Mouse (Mus musculus) hindbrain, embryonic 14.5 days (tissue): ENCODE data around the gene R3hcc1l. TPM values are rescaled to one million over a fixed set of nuclear protein-coding genes. Genes with fewer than 3 reads are reported as not detected.

Experiments
- ATAC-seq: fragments of 200-750 bp; cut with Nextera tagmentation; 2 replicates; pipeline ENCODE4 v1.8.0; 2017; ENCODE audit warnings: moderate number of reproducible peaks, mild to moderate bottlenecking, moderate TSS enrichment, moderate library complexity; ENCODE audit not compliant: low FRiP score
- DNase-seq: peaks from one replicate; pipeline ENCODE4 v3.0.0-alpha.2; 2015; ENCODE audit warnings: low spot score
- H3K27ac ChIP-seq: fragments of 300-500 bp; sonication (generic); 2 replicates; pipeline ENCODE4 v1.5.1; 2014; ENCODE audit warnings: mild to moderate bottlenecking, moderate library complexity
- H3K27me3 ChIP-seq: fragments of 300-500 bp; sonication (generic); 2 replicates; pipeline ENCODE4 v1.6.1; 2014; ENCODE audit warnings: mild to moderate bottlenecking, low read length, mixed read lengths; ENCODE audit not compliant: control insufficient read depth, insufficient read depth
- H3K36me3 ChIP-seq: fragments of 300-500 bp; sonication (generic); replicated peaks from 2 replicates; pipeline ENCODE4 v1.6.1; 2014; ENCODE audit not compliant: control insufficient read depth, insufficient read depth
- H3K4me1 ChIP-seq: fragments of 300-500 bp; sonication (generic); replicated peaks from 2 replicates; pipeline ENCODE4 v1.6.1; 2014; ENCODE audit warnings: antibody characterized with exemption, low read length, mixed read lengths; ENCODE audit not compliant: control insufficient read depth, insufficient read depth
- H3K4me2 ChIP-seq: fragments of 300-500 bp; sonication (generic); replicated peaks from 2 replicates; pipeline ENCODE4 v1.6.1; 2014; ENCODE audit warnings: mild to moderate bottlenecking, moderate library complexity
- H3K4me3 ChIP-seq: fragments of 300-500 bp; sonication (generic); replicated peaks from 2 replicates; pipeline ENCODE4 v1.5.1; 2014; ENCODE audit warnings: mild to moderate bottlenecking, low read length
- H3K9ac ChIP-seq: fragments of 300-500 bp; sonication (generic); 2 replicates; pipeline ENCODE4 v1.6.1; 2014
- H3K9me3 ChIP-seq: fragments of 300-500 bp; sonication (generic); 2 replicates; pipeline ENCODE4 v1.6.1; 2016; ENCODE audit warnings: low read length; ENCODE audit not compliant: control insufficient read depth
- WGBS: fragments of 180-500 bp; shearing (Covaris S2); extraction: QIAGEN DNeasy Blood & Tissue Kit; methylation state at CpG from one replicate; pipeline ENCODE4 v1.1.7; 2014; 5-methylcytosine and 5-hydroxymethylcytosine counted together
- polyA plus RNA-seq: library from polyadenylated mRNA; unstranded; fragments of >200 nt; fragmentation: Nextera tagmentation; extraction: Ambion mirVana; gene quantifications from 2 replicates; pipeline ENCODE4 v1.2.1, GENCODE M21; 2014

R3hcc1l gene
- polyA plus RNA-seq, 1 experiment from 2014 or later, result 12.7 TPM

DNA sequence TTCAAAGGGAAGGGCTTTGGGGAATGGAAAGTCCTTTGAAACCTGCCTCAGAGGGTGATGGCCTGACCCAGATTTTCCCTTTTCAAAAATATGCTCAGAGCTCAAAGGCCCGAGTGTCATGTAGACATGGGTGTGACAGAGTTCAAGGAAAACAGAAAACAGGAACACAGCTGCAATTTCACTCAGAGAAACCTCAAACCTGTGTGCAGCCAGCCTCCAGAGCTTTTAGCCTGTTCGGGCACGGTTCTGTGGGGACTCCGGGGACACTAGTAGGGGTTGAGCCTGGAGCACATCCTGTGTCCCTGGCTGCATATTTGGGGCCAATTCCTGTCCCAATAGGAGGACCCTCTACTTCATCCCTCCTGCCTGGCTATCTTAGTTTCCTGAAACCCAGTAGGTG, 113.7 kb downstream of the R3hcc1l start:
- Histone ChIP-seq H3K4me3 (no peak overlapping the region), H3K9me3 (no peaks in the 10 kb centered on the region), H3K27ac (no peak overlapping the region), H3K27me3 (no peaks in the 10 kb centered on the region), H3K36me3 (no peaks in the 10 kb centered on the region), H3K4me1 (peaks cover 9% of the 10 kb centered on the region; the same call in 1 of the 2 replicates), H3K9ac (no peak overlapping the region), H3K4me2 (no peak overlapping the region)
- ATAC-seq, result no peak
- WGBS, result 81% methylated on average over 4 of the region's 4 CpGs
- no peak for DNase-seq

DNA sequence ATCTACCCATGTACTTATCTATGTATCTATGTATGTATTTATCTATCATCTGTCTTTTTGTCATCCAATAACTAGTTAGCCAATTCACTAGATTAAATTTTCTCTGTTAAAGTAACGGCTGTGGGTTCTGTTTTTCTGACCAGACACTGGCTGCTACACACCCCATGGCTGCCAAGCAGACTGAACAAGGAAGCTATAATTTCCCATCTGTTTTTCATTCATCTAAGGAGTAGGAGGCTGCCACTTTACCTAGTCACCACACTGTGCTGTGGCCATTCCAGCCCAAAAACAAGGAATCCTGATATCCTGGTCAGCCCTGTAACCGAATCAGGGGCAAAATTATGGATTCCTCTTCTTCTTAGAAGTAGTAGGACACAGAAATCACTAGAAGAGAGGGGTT, 115.1 kb downstream of the R3hcc1l start:
- ATAC-seq (no peak), DNase-seq (no peak)
- no peak overlapping the region for H3K27ac ChIP-seq
- no peaks in the 10 kb centered on the region for H3K36me3 ChIP-seq
- no peak overlapping the region for H3K4me3 ChIP-seq
- no peaks in the 10 kb centered on the region for H3K9me3 ChIP-seq
- 87% methylated on average over 2 of the region's 2 CpGs for WGBS
- H3K9ac ChIP-seq, result no peak overlapping the region
- H3K4me1 ChIP-seq, result peaks cover 9% of the 10 kb centered on the region; the same call in 1 of the 2 replicates
- H3K27me3 ChIP-seq, result no peaks in the 10 kb centered on the region
- no peak overlapping the region for H3K4me2 ChIP-seq

DNA sequence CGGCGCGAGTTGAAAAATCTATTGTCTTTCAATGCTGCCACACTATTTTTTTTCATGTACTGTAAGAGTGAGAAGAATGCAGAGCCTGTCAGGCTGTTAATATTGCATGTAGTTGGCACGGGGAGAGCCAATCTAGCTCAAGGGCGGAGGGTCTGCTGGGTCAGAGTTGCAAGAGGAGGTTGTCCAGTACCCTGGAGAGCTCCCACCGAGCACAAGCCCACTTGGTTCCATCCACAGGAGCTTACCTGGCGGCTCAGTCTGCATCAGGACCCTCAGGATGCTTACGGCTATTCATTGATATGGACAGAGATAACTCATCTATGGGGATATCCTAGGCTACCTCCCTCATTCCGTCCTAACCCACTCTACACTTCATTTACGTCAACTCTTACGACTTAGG, 118.1 kb downstream of the R3hcc1l start:
- 53% methylated on average over 11 of the region's 11 CpGs for WGBS

DNA sequence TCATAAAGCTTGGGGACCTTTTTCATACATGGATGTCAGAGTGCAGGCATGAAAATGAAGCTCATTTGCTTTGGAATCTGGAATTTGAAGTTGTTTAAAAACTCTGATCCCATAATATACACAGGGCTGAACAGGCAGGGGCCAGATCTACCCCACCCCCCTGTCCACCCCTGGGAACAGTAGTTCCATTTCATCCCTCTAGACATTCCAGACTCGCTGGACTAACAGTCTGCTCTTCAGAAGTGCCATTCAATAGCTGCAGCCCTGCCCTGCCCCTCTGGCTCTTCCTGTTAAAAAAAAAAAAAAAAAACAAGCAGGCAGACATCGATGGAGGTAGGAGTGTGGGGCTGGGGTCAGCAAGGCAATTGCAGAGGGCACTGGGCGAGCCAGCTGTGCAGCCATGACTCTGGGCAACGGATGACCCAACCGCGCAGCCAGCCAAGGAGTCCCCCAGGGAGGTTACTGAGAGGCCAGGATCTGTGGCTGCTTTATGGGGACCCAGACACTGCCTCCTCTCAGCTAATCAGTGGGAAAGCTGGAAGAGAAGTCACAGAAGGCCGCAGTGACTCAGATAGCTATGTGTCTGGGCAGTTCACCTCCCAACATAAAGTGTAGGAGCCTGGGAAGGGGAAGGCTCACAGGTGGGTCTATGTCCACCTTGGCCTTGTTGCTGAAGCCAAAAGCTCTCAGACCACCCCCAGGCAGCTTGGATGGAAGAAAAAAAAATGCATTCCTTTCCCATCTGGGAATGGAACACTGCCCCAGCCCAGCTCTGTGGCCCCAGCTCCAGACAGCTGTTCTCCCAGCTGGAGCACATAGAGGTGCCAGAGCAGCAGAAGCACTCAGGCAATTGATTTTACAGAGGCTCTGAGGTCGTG, 120.3 kb downstream of the R3hcc1l start:
- no peak for ATAC-seq
- 48% methylated on average over 8 of the region's 8 CpGs for WGBS

More for the DNA sequence above, 118.1 kb downstream of the R3hcc1l start:
- H3K4me1 ChIP-seq, result peaks cover 4% of the 10 kb centered on the region; the same call in 1 of the 2 replicates
- no peak overlapping the region for H3K4me2 ChIP-seq
- no peaks in the 10 kb centered on the region for H3K27me3 ChIP-seq
- H3K4me3 ChIP-seq, result no peak overlapping the region
- no peak overlapping the region for H3K27ac ChIP-seq
- no peaks in the 10 kb centered on the region for H3K9me3 ChIP-seq
- no peak overlapping the region for H3K9ac ChIP-seq
- ATAC-seq (no peak), DNase-seq (no peak)
- H3K36me3 ChIP-seq, result no peaks in the 10 kb centered on the region

DNA sequence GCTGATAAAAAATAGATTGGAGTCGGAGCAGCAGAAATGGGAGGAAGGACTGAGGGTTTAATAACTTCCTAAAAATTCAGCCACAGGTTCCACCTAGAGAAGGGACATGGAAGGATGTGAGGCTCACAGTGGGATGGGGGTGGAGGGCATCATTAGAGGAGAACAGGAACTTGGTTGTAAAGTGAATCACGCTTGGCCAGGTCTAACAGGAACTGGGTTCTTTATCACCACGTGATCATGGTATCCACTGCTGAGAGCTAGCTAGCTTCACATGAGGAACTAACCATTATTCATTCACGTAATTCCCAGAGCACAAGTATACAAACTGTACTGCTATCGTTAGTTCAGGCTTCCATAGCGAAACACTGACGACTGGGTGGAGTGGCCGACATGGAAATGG, 121.0 kb downstream of the R3hcc1l start:
- no peak overlapping the region for H3K9ac ChIP-seq
- WGBS, result 76% methylated on average over 8 of the region's 8 CpGs
- no peak overlapping the region for H3K4me3 ChIP-seq
- no peaks in the 10 kb centered on the region for H3K27me3 ChIP-seq
- no peak for DNase-seq
- H3K36me3 ChIP-seq, result no peaks in the 10 kb centered on the region
- H3K27ac ChIP-seq, result no peak overlapping the region
- H3K4me2 ChIP-seq, result no peak overlapping the region
- H3K9me3 ChIP-seq, result no peaks in the 10 kb centered on the region
- no peaks in the 10 kb centered on the region for H3K4me1 ChIP-seq
- no peak for ATAC-seq

More for the DNA sequence above, 120.3 kb downstream of the R3hcc1l start:
- no peak for DNase-seq
- no peak overlapping the region for H3K9ac ChIP-seq
- no peak overlapping the region for H3K4me2 ChIP-seq
- H3K36me3 ChIP-seq, result no peaks in the 10 kb centered on the region
- no peak overlapping the region for H3K4me3 ChIP-seq
- no peaks in the 10 kb centered on the region for H3K4me1 ChIP-seq
- no peaks in the 10 kb centered on the region for H3K9me3 ChIP-seq
- H3K27me3 ChIP-seq, result no peaks in the 10 kb centered on the region
- no peak overlapping the region for H3K27ac ChIP-seq

DNA sequence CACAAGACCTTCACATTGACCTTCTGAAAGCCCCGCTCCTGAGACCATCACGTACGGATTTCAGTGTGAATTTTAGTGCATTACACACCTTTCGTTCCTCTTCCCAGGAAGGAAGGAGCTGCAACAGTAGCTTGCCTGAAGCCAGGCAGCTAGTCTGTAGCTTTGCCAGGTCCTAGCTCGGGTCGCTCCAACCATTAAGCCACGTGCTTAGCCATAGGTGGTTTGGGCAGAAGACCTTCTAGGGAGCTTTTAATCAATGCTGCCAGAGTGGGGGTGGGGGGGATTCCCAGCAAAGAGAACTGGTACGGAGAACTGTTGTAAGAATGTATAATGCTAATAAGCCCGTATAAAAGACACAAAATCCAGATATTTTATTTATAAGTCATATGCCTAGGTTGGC, 121.7 kb downstream of the R3hcc1l start:
- Histone ChIP-seq H3K27me3 (no peaks in the 10 kb centered on the region), H3K36me3 (no peaks in the 10 kb centered on the region), H3K9me3 (0 out of 2 replicates have a peak, but pooled peaks cover 5% of the 10 kb centered on the region), H3K27ac (no peak overlapping the region), H3K4me1 (no peaks in the 10 kb centered on the region), H3K4me3 (no peak overlapping the region), H3K4me2 (no peak overlapping the region), H3K9ac (no peak overlapping the region)
- ATAC-seq, result no peak
- no peak for DNase-seq
- 83% methylated on average over 9 of the region's 9 CpGs for WGBS

Other genes with a start within 250 kb of the R3hcc1l start
- gene Crtac1, start 87.0 kb upstream of the R3hcc1l start, polyA plus RNA-seq, result 42.2 and 43.8 TPM in 2 replicates
- 0.13 and 0.27 TPM in 2 replicates for gene Loxl4, start 94.1 kb downstream of the R3hcc1l start, polyA plus RNA-seq
- gene Pyroxd2, start 234.0 kb downstream of the R3hcc1l start, polyA plus RNA-seq, result 1.6 and 2.9 TPM in 2 replicates